Mouse (Mus musculus) adrenal gland, postnatal 36 days (tissue): Measurements from ENCODE around the gene Mast1. TPM values are rescaled to one million over a fixed set of nuclear protein-coding genes. Genes with fewer than 3 reads are reported as not detected.

Experiments
- DNase-seq, 2 experiments: peaks; one replicate each; pipeline ENCODE4 v3.0.0; 2021; ENCODE audit warnings: mixed read lengths in 1 of 2
- long read RNA-seq, 2 experiments: library from polyadenylated mRNA; stranded (forward); transcript quantifications; one replicate each; pipeline ENCODE4 v2.0.0; 2021; ENCODE audit warnings: borderline sequencing depth in 2 of 2
- total RNA-seq, 2 experiments: library from RNA; stranded (reverse); gene quantifications; 2 replicates each; pipeline ENCODE4 v1.2.3; 2021

The Mast1 gene
- 1 to 10 TPM; 1.0 to 1.3 TPM for total RNA-seq
- long read RNA-seq, experiment 1, full-length matches to known transcripts = 1 of 3 reads
- long read RNA-seq, experiment 1, partial matches to known transcripts = 0 of 3 reads
- long read RNA-seq, experiment 1, other reads (novel, unspliced or antisense) = 2 of 3 reads
- long read RNA-seq, experiment 2, full-length matches to known transcripts = 1 of 2 reads
- long read RNA-seq, experiment 2, partial matches to known transcripts = 1 of 2 reads
- long read RNA-seq, experiment 2, other reads (novel, unspliced or antisense) = 0 of 2 reads

DNA sequence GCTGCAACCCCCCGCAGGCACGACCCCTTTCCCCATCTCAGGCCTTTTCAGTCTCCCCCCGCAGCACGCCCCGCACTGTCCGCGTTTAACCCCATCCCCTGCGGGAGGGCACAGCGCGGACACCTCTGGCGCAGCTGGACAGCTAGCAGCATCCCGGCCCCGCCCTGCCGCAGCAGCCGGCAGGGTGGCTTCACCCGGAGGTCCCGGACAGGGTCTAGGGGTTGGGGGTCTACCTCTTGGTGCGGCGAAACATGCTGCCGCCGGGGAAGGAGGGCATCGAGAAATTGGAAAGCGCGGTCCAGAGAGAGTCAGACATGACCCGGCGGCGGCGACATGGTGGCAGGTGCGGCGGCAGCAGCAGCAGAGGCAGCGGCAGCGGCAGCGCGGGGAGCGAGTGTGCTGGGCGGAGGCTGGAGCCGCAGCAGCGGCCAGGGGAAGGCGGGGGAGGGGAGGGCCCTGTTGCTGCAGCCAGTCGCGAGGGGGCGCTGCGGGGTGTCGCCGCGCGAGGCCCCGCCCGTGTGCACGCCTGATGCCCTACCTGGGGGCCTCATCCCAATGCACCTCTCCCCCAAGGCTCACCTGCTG is at the start of gene Mast1:
Gene Mast1 (minus strand): TSS at position 398 of the 585 bp plus-strand sequence.
- DNase-seq = peak; percentile 70 to 85

DNA sequence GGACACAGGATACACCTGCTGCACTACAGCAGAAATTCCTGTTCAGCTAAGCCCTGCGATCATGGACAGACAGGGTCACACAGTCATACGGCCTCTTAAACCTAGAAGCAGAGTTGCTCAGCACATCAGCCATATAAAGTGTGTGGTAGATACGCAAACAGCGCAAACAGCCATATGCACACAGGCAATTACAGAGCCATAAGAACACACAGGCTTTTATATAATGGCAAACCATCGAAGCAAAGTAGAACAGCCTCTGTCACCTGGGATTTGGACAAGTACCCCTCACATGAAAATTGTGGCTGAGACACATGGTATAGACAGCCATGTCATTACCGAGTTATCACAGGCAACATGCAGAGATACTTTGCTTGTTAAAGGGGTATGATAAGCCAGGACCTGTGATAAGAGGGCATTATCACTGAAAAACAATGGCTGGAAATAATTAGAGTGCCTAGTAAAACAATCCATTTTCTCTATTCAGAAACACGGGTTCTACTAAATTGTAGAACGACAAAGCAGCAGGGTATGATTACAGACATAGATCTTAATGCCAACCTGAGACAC is 49.3 kb upstream of the Mast1 start:
- DNase-seq = no peak

DNA sequence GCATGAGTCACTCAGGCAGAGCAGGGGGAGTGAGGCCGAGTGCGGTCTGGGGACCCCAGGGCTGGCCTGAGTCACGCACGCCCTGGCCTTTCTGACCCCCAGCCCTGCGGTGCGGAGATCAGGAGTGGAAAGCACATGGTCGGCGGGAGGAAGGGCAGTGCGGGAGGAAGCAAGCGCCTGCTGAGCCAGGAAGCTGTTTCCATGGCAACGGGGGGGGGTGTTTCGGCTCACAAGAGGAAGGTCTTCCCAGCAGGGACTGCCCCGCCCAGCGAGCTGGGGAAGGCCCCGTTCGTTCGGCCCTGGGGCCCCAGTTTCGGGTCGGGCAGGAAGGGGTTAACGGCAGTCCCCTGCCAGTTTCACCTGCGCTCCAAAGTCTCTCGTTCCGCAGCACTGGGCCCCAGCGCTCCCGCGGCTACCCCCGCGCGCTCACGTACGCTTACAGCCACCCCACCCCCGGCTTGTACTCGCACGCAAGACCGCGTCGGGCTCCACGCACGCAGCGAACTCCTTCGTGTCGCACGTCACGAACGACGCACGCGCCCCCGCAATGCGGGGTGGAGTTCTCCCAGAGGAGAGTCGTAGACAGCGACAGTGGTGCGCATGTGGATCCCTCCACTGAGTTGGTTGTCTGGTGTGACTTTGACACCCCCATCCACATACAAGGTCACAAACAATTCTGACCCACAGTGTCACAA is 48.7 kb upstream of the Mast1 start:
- DNase-seq = peak; percentile 88 to 94

DNA sequence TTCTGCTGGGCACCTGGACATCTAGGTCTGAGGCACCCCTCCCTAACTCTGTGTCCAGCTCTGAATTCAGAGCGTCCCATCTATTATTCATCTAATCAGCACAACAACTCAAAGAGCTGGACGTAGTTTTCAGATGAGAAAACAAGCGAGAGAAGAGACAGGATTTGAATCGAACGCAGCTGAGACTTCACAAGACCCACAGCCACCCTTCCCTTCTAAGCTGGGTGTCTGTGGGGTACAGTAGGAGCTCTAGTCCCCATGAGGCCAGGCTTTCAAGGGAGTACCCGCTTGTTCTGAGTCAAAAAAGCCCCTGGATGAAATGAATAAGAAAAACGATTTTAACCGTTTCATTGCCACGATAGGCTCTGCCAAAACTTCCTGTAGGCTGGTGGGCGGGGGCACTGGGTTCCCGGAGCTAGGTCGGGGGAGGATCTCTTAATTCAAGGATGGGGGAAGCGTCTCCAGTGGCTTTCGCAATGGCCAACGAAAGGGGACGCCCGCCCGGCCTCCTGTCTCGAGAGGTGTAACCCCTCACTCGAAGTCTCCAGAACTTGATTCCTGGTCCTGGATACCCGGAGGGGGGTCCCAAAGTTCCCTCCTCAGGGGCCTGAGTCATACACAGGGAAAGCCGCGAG is 48.0 kb upstream of the Mast1 start:
- DNase-seq = no peak

DNA sequence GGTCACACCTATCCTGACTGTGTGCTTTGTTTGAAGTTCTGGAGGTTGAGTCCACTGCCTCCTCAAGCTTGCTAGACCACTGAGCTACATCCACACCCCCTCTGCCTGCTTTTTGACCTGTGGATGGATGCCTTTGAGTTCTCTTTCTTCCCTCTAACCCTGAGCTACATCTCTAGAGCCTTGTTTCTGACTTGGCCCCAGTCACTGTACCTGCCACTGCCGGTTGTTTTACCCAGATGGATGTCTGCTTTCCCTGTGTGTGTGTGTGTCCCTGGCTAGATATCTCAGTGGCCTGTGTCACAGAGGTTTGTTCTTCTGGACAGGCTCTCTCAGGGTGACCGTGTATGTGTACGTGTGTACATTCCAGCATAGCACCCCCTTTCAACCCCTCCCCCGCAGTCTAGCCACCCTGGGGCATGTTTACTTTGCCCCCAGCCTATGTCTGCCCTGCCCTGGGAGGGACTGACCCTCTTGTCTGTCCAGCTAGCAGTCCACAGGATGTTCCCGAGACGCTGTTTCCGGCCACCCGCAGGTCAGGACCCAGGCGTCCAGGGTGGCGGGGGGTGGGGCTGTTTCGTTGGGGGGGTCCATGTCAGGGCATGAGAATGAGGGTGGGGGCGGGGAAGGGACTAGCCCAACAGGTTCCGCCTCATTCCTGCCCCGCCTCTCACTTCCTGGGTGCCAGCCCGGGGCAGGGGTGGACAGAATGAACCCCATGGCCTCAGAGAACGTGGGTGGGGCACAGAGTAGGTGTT is 47.3 kb upstream of the Mast1 start:
- DNase-seq = peak; percentile 55 to 68

DNA sequence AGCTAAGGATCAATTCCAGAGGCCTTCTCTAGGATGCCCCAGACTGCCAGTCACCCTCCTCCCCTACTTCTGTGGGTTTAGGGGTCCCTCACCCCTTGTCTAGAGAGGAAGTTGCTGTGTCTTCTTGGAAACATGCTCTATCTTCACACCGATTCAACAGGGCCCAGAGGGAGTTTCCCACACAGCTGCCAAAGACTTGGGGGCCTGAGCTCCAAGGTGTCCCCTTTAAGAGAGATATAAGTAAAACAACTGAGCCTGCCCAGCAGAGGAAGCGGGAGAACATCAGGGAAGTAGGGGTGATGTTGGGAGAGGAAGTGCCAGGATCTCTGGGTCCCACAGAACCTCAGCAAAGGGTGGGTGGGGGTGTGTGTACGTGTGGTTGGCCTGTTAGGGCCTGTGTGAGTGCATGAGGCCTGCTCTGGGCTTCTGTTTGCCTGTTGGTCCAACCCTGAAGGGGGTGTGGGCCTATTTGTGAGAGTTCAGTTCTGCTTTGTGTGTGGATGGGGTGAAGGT is 45.4 kb upstream of the Mast1 start:
- no peak for DNase-seq

DNA sequence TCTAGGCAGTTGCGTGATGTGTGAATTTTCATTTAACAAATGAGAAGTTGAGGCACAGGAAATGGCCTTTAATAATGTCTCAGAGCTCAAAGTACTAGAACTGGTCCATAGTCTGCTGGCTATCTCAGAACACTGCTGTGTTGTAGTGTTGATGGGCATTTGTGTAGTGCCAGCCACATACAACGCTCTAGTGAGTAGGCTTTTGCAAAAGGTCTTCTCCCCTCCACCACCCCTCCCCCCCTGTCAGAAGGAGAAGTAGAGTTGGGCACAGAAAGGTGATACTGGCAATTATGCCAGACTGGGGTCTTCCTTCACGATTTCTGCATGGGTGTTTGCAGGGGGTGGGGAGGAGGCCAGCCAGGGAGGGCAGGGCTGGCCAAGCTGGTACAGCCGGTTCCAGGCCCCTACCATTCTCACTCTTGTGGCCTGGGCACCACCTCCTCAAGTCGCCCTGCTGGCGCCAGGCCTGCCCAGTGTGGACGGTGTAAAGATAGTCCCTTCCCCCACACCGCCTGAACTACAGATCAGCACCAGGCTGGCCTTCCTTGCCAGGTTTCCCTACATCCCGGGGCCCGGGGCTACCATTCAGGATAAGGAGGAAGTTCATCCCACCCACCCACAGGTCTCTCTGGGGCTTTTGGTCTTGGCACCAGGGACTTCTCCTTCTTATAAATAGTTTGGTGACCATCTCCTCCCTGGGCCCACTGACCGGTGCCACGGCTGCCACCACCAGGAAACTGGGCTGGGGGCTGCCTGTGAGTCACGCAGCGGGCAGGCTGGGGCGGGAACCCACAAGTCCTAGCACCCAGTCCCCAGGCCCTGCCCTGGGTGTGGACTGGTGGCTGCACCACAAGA is 44.7 kb upstream of the Mast1 start:
- peak in 1 of 2 experiments; percentile 20 for DNase-seq

DNA sequence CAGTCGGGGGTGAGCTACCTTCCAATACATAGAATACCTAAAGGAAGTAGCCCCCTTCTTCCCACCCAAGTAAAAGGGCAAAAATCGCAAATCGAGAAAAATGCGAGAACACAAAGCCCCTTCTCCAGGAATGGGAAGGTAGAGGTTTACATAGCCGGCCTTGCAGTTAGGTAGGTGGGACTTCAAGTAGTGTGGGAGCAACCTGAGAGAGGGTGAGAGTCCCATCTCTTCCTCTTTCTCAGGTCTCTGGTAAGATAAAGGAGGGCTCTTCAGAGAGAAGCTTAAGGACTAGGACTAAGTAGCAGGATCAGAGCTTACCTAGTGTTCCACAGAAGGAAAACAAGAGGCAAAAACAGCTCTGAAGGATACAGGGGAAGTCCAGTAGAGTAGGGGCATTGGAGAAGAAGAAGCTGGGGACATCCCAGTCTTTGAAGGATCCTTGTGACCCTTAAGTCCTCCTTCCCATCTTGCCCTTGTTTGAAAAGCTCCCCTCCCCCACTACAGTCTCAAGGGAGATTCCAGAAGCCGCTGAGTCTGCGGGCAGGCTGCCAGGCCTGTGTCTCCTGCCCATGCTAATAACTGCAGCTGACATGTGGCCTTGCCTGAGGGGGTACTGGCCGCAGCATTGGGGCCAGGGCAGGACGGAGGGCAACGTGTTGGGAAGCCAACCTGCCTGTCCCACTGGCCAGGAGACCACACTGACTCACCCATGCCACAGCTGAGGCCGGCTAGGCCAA is 43.6 kb upstream of the Mast1 start:
- DNase-seq = peak; percentile 86 to 93

DNA sequence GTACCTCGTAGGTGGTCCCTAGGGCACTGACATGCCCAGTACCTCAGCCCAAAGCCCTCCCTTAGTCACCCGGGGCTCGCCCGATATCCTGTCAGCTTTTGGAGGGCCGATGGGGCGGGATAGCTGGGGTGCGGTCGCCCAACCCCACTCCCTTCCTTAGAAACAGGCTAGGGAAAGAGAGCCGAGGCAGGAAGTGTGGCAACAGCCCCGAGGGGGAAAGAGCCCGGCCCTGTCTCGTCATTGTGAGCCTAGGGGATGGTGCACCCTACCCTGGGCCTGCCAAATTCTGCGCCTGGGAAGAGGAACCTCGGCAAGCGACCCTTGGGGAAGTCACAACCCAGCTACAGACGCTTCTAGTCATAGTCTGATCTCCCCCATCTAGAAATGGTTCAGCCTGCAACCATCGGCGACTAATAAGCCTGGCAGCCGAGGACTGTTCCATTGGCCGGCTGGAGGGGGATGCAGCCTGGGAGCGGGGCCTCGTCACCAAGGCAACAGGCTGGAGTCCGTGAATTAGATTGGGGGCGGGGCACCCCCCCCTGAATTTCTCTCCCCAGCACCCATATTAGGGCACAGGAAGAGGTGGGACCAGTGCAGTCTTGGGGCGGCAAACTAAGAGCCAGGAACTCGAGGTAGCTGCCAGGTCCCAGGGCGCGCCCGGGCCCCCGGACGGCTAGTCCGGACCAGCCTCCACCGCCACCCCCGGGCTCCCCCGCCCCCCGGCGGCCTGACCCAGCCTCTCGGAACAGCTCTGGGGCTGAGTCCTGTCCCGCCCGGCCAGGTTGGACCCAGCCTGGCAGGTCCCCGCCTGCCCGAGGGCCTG is 42.7 kb upstream of the Mast1 start:
- peak; percentile 95 to 97 for DNase-seq

DNA sequence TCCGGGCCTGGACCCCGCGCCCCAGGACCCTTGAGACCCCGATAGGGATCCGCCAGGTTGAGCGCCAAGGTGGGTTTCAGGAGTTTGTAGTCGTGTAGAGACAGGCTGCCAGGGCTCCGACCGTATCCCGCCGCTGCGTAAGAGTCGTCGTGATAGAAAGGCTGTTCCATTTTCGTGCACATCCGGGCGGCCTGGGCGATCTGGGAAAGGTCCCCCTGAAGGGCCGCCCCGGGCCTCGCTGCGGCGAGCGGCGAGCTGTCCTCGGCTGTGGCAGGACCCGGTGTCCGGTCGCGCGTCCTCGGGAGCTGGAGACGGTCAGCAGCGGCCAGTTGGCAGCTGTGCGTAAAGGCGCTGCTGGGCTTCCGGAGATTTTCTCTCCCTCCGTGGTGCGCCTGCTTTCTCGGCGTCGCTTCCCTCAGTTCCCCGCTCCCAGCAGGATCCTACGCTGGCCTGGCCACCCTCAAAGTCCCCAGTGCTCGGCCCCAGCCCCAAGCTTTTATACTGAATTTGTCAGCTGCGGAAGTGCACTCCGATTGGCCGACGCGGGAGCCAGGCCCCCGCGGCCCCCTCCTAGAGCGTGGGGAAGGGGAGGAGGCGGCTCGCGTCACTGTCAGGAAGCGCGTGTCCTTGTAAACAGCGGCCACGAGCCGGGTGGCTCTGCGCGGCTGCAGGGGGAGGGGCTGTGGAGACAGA is 41.2 kb upstream of the Mast1 start, which contains the start of gene Junb:
Gene Junb (minus strand): TSS at position 471 of the 693 bp plus-strand sequence.
- DNase-seq = peak; percentile 96 to 97

DNA sequence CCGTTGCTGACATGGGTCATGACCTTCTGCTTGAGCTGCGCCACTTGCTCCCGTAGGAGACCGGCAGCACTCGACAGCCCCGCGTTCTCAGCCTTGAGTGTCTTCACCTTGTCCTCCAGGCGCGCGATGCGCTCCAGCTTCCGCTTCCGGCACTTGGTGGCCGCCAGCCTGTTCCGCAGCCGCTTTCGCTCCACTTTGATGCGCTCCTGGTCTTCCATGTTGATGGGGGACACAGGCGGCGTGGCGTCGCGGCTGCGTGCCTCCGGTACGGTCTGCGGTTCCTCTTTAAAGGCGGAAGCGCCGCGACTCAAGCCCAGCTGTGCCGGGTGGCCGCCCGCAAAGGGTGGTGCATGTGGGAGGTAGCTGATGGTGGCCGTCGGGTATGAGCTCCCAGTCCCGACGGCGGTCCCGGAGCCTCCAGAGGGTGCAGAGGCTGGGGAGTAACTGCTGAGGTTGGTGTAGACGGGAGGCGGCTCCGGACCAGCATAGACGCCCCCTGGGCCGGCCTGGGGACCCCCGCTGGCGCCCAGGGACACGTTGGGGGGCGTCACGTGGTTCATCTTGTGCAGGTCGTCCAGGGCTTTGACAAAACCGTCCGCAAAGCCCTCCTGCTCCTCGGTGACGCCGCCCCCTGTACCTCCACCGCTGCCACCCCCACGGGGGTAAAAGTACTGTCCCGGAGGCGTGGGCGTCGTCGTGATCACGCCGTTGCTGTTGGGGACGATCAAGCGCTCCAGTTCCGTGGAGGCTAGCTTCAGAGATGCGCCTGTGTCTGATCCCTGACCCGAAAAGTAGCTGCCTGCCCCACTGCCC is 40.5 kb upstream of the Mast1 start:
- peak; percentile 78 to 81 for DNase-seq

DNA sequence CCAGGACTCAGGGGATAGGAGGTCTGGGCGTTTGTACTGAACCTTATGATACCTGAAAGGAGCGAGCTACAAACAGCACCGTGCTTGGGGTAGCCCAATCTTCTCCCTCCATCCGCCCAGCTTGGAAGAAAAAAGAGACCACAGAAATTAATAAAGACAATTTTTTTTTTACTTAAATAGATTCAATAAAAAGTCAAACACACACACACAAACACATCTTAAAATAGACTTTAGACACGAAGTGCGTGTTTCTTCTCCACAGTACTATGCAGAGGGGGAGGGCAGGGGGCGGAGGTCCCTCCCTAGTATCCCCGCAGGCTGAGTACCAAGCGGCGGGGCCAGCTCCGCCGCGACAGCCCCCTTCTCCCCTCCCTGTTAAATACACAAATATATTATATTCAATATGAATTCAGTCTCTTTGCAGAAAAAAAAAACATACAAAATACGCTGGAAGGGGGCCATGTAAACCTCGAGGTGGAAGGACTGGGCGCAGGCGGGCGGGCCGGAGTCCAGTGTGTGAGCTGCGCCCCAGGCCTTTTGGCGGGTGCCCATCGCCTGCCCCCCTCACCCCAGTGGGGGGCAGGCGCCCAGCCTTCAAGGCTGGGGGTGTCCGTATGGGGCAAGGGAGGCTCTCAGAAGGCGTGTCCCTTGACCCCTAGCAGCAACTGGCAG is 39.7 kb upstream of the Mast1 start:
- no peak for DNase-seq

DNA sequence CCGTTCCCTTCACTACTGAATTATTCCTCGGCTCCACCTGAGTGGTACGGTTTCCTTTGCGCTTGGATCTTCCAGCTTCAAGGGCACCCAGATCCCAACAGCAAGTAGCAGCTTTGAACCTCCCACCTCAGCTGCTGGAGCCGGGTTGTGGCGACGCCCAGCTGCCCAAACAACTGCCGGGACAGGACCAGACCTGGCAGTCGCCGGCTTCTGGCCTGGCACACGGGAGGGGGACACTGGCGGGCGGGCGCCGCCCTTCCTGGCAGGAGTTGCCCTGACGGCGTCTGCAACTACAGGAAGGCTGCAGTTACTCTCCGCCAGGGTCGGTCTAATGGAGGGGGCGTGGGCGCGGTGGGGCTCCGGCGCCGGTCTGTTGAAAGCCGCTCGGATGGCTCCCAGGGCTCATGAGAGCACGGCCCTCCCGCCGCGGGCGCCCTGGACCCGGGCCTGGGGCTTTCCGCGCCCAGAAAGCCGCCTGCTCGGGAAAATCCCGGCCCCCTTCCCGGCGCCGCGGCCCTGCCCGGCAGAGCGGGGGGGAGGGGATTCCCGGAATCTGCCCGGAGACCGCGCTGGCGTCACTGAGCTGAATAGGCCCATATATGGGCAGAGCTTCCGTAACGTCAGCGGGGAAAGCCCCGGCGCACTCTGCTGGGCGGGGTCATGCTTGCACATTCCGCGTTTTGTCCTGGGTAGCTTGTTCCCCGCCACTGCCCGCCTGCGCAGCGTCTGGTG is 39.0 kb upstream of the Mast1 start:
- DNase-seq = peak; percentile 97 to 98

DNA sequence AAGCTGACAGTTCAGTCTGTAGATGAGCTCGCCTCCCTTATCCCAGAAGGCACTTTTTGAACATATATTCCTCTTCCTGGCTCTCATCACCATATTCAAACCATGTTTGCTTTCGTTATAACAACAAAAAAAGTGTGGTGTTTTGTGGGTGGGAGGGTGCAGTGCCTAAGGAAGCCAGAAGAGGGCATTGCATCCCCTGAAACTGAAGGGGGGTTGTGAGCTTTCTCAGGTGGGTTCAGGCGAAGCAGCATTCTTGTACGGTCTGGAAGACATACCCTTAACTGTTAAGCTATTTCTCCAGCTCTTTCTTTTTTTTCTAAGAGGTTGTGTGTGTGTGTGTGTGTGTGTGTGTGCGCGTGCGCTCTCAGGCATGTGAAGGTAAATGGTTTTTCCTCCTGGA is 38.3 kb upstream of the Mast1 start:
- DNase-seq = peak; percentile 72 to 77

DNA sequence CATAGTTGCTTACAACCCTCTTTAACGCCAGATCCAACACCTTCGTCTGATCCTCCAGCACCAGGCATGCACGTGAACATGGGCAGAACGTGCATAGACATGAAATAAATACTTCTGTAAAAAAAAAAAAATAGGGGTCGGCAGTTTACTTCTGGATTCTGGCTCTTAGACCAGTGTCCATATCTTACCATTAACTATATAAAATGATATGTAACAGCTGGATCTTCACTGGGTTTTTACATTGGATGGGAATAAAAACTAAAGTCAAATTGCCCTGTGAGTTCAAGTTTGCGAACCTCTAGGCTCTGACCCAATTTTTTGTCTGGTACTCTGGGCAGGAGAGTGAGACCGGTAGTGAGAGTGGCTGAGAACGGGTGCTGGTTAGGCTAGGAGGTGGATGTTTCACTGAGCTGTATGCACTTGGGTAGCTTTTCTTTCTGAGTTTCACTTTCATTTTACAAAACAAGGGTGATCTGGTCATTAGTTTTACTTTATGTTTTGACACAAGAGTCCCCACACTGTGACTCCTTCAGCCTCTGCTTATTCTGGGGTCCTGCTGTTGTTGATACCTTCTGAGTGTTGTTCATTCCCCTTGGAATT is 37.5 kb upstream of the Mast1 start:
- no peak for DNase-seq
